Mouse (Mus musculus): Measurements from ENCODE around the gene Hp1bp3. TPM values are rescaled to one million over a fixed set of nuclear protein-coding genes. Genes with fewer than 3 reads are reported as not detected.

Gene Hp1bp3
- total RNA-seq (2017) = 97.8 to 145 TPM (median 119 TPM) in 3 replicates

GRCm38 (mm10) chr4:138216200-138216890, at the start of gene Hp1bp3:
Gene Hp1bp3, plus strand, starts transcription at chr4:138216296.
- peak; percentile 36; the same call in 1 of the 2 replicates for ATAC-seq (replicated peaks; ENCODE audit: insufficient number of reproducible peaks, low FRiP score, low TSS enrichment, poor library complexity, severe bottlenecking)

GRCm38 (mm10) chr4:138166519-138166918, 49.6 kb upstream of the Hp1bp3 start:
- no peak for ATAC-seq (replicated peaks; ENCODE audit: insufficient number of reproducible peaks, low FRiP score, low TSS enrichment, poor library complexity, severe bottlenecking)

- ATAC-seq (replicated peaks; ENCODE audit: insufficient number of reproducible peaks, low FRiP score, low TSS enrichment, poor library complexity, severe bottlenecking) = no peak
These were observed 47.9 kb upstream of the Hp1bp3 start for GRCm38 (mm10) chr4:138168162-138168561.

- ATAC-seq (replicated peaks; ENCODE audit: insufficient number of reproducible peaks, low FRiP score, low TSS enrichment, poor library complexity, severe bottlenecking) = no peak
These were observed 46.7 kb upstream of the Hp1bp3 start for GRCm38 (mm10) chr4:138169420-138169819.

- ATAC-seq (replicated peaks; ENCODE audit: insufficient number of reproducible peaks, low FRiP score, low TSS enrichment, poor library complexity, severe bottlenecking) = no peak
These were observed 43.4 kb upstream of the Hp1bp3 start for GRCm38 (mm10) chr4:138172686-138173085.

- ATAC-seq (replicated peaks; ENCODE audit: insufficient number of reproducible peaks, low FRiP score, low TSS enrichment, poor library complexity, severe bottlenecking) = no peak
These were observed 36.7 kb upstream of the Hp1bp3 start for GRCm38 (mm10) chr4:138179391-138179790.

GRCm38 (mm10) chr4:138180719-138181118, 35.4 kb upstream of the Hp1bp3 start:
- ATAC-seq (replicated peaks; ENCODE audit: insufficient number of reproducible peaks, low FRiP score, low TSS enrichment, poor library complexity, severe bottlenecking) = no peak

- no peak for ATAC-seq (replicated peaks; ENCODE audit: insufficient number of reproducible peaks, low FRiP score, low TSS enrichment, poor library complexity, severe bottlenecking)
These were observed 32.0 kb upstream of the Hp1bp3 start for GRCm38 (mm10) chr4:138184056-138184455.

- no peak for ATAC-seq (replicated peaks; ENCODE audit: insufficient number of reproducible peaks, low FRiP score, low TSS enrichment, poor library complexity, severe bottlenecking)
These were observed 31.5 kb upstream of the Hp1bp3 start for GRCm38 (mm10) chr4:138184573-138184981.

GRCm38 (mm10) chr4:138185961-138186360, 30.1 kb upstream of the Hp1bp3 start:
- no peak for ATAC-seq (replicated peaks; ENCODE audit: insufficient number of reproducible peaks, low FRiP score, low TSS enrichment, poor library complexity, severe bottlenecking)

- no peak for ATAC-seq (replicated peaks; ENCODE audit: insufficient number of reproducible peaks, low FRiP score, low TSS enrichment, poor library complexity, severe bottlenecking)
These were observed 28.1 kb upstream of the Hp1bp3 start for GRCm38 (mm10) chr4:138187995-138188394.

GRCm38 (mm10) chr4:138192561-138192960, 23.5 kb upstream of the Hp1bp3 start:
- no peak for ATAC-seq (replicated peaks; ENCODE audit: insufficient number of reproducible peaks, low FRiP score, low TSS enrichment, poor library complexity, severe bottlenecking)

- no peak for ATAC-seq (replicated peaks; ENCODE audit: insufficient number of reproducible peaks, low FRiP score, low TSS enrichment, poor library complexity, severe bottlenecking)
These were observed 15.3 kb upstream of the Hp1bp3 start for GRCm38 (mm10) chr4:138200769-138201168.

GRCm38 (mm10) chr4:138201696-138202095, 14.4 kb upstream of the Hp1bp3 start:
- ATAC-seq (replicated peaks; ENCODE audit: insufficient number of reproducible peaks, low FRiP score, low TSS enrichment, poor library complexity, severe bottlenecking) = no peak

- ATAC-seq (replicated peaks; ENCODE audit: insufficient number of reproducible peaks, low FRiP score, low TSS enrichment, poor library complexity, severe bottlenecking) = 0 out of 2 replicates have a peak, but pooled peaks have one; percentile 15
These were observed 6.0 kb upstream of the Hp1bp3 start for GRCm38 (mm10) chr4:138210116-138210515.

GRCm38 (mm10) chr4:138213861-138214260, 2.2 kb upstream of the Hp1bp3 start:
- ATAC-seq (replicated peaks; ENCODE audit: insufficient number of reproducible peaks, low FRiP score, low TSS enrichment, poor library complexity, severe bottlenecking) = no peak

GRCm38 (mm10) chr4:138215671-138216199, 361 bp upstream of the Hp1bp3 start:
- no peak for ATAC-seq (replicated peaks; ENCODE audit: insufficient number of reproducible peaks, low FRiP score, low TSS enrichment, poor library complexity, severe bottlenecking)

- ATAC-seq (replicated peaks; ENCODE audit: insufficient number of reproducible peaks, low FRiP score, low TSS enrichment, poor library complexity, severe bottlenecking) = peak; percentile 92
These were observed 846 bp downstream of the Hp1bp3 start for GRCm38 (mm10) chr4:138216891-138217392.

- ATAC-seq (replicated peaks; ENCODE audit: insufficient number of reproducible peaks, low FRiP score, low TSS enrichment, poor library complexity, severe bottlenecking) = no peak
These were observed 1.3 kb downstream of the Hp1bp3 start for GRCm38 (mm10) chr4:138217441-138217840.

GRCm38 (mm10) chr4:138217951-138218685, 2.0 kb downstream of the Hp1bp3 start:
- no peak for ATAC-seq (replicated peaks; ENCODE audit: insufficient number of reproducible peaks, low FRiP score, low TSS enrichment, poor library complexity, severe bottlenecking)
